Mouse (Mus musculus) hindbrain, embryonic 16.5 days (tissue): ENCODE results near the gene Haao. TPM values are rescaled to one million over a fixed set of nuclear protein-coding genes. Genes with fewer than 3 reads are reported as not detected.

ENCODE experiments used
- ATAC-seq: fragments of 200-750 bp; cut with Nextera tagmentation; 2 replicates; pipeline ENCODE4 v1.8.0; 2017; ENCODE audit warnings: moderate TSS enrichment, moderate library complexity
- H3K27ac ChIP-seq: fragments of 300-500 bp; sonication (generic); 2 replicates; pipeline ENCODE4 v1.5.1; 2014; ENCODE audit warnings: low read depth, mild to moderate bottlenecking, control low read depth, low read length, moderate library complexity
- H3K27me3 ChIP-seq: fragments of 300-500 bp; sonication (generic); replicated peaks from 2 replicates; pipeline ENCODE4 v1.6.1; 2014; ENCODE audit warnings: low read length; ENCODE audit not compliant: control insufficient read depth, insufficient read depth
- H3K36me3 ChIP-seq: fragments of 300-500 bp; sonication (generic); 2 replicates; pipeline ENCODE4 v1.6.1; 2014; ENCODE audit warnings: mild to moderate bottlenecking, low read length, moderate library complexity, mixed read lengths; ENCODE audit not compliant: control insufficient read depth, insufficient read depth
- H3K4me1 ChIP-seq: fragments of 300-500 bp; sonication (generic); 2 replicates; pipeline ENCODE4 v1.6.1; 2014; ENCODE audit warnings: low read depth, low read length; ENCODE audit not compliant: control insufficient read depth, insufficient read depth
- H3K4me2 ChIP-seq: fragments of 300-500 bp; sonication (generic); 2 replicates; pipeline ENCODE4 v1.6.1; 2014; ENCODE audit warnings: mild to moderate bottlenecking, low read length, control low read depth, moderate library complexity
- H3K4me3 ChIP-seq: fragments of 300-500 bp; sonication (generic); 2 replicates; pipeline ENCODE4 v1.5.1; 2014; ENCODE audit warnings: mild to moderate bottlenecking, low read length, control low read depth, moderate library complexity
- H3K9ac ChIP-seq: fragments of 300-500 bp; sonication (generic); 2 replicates; pipeline ENCODE4 v1.6.1; 2014; ENCODE audit warnings: low read depth, mild to moderate bottlenecking, control low read depth, low read length, moderate library complexity
- H3K9me3 ChIP-seq: fragments of 300-500 bp; sonication (generic); 2 replicates; pipeline ENCODE4 v1.6.1; 2014; ENCODE audit warnings: mild to moderate bottlenecking, low read length, moderate library complexity; ENCODE audit not compliant: control insufficient read depth
- WGBS: fragments of 180-500 bp; shearing (Covaris S2); extraction: QIAGEN DNeasy Blood & Tissue Kit; methylation state at CpG from one replicate; pipeline ENCODE4 v1.1.7; 2014; 5-methylcytosine and 5-hydroxymethylcytosine counted together
- polyA plus RNA-seq: library from polyadenylated mRNA; unstranded; fragments of >200 nt; fragmentation: Nextera tagmentation; extraction: Ambion mirVana; gene quantifications from 2 replicates; pipeline ENCODE4 v1.2.1, GENCODE M21; 2015

Gene Haao
- polyA plus RNA-seq, 1 experiment from 2014 or later = 0.51 TPM

GRCm38 (mm10) chr17:83887241-83887640, 39.5 kb upstream of the Haao start:
- Histone ChIP-seq H3K9me3 (no peaks in the 10 kb centered on the region), H3K27me3 (no peaks in the 10 kb centered on the region), H3K27ac (no peak overlapping the region), H3K4me1 (peaks cover 13% of the 10 kb centered on the region), H3K9ac (no peak overlapping the region), H3K36me3 (no peaks in the 10 kb centered on the region), H3K4me3 (no peak overlapping the region), H3K4me2 (no peak overlapping the region)
- ATAC-seq = no peak
- WGBS = 82% methylated on average over 5 of the region's 5 CpGs

- no peaks in the 10 kb centered on the region for H3K27me3 ChIP-seq
- H3K9ac ChIP-seq = no peak overlapping the region
- no peak overlapping the region for H3K4me2 ChIP-seq
- H3K36me3 ChIP-seq = no peaks in the 10 kb centered on the region
- no peaks in the 10 kb centered on the region for H3K9me3 ChIP-seq
- peaks cover 13% of the 10 kb centered on the region for H3K4me1 ChIP-seq
- H3K4me3 ChIP-seq = no peak overlapping the region
- 88% methylated on average over 3 of the region's 3 CpGs for WGBS
- H3K27ac ChIP-seq = no peak overlapping the region
- no peak for ATAC-seq
These were observed 38.6 kb upstream of the Haao start for GRCm38 (mm10) chr17:83886395-83886794.

GRCm38 (mm10) chr17:83885750-83886149, 38.0 kb upstream of the Haao start:
- WGBS = 86% methylated on average over 5 of the region's 5 CpGs
- Histone ChIP-seq H3K9ac (no peak overlapping the region), H3K36me3 (no peaks in the 10 kb centered on the region), H3K27ac (no peak overlapping the region), H3K4me2 (no peak overlapping the region), H3K27me3 (no peaks in the 10 kb centered on the region), H3K4me3 (no peak overlapping the region), H3K4me1 (peaks cover 13% of the 10 kb centered on the region), H3K9me3 (no peaks in the 10 kb centered on the region)
- ATAC-seq = no peak

- Histone ChIP-seq H3K4me3 (no peak overlapping the region), H3K27ac (no peak overlapping the region), H3K4me1 (peaks cover 8% of the 10 kb centered on the region), H3K9ac (no peak overlapping the region), H3K36me3 (no peaks in the 10 kb centered on the region), H3K4me2 (no peak overlapping the region), H3K27me3 (no peaks in the 10 kb centered on the region), H3K9me3 (no peaks in the 10 kb centered on the region)
- 92% methylated on average over 13 of the region's 13 CpGs for WGBS
- ATAC-seq = no peak
These were observed 37.3 kb upstream of the Haao start for GRCm38 (mm10) chr17:83885021-83885582.

- H3K27me3 ChIP-seq = no peaks in the 10 kb centered on the region
- WGBS = 96% methylated on average over 2 of the region's 2 CpGs
- no peak overlapping the region for H3K4me3 ChIP-seq
- H3K9me3 ChIP-seq = no peaks in the 10 kb centered on the region
- no peaks in the 10 kb centered on the region for H3K36me3 ChIP-seq
- H3K9ac ChIP-seq = no peak overlapping the region
- no peaks in the 10 kb centered on the region for H3K4me1 ChIP-seq
- no peak overlapping the region for H3K4me2 ChIP-seq
- ATAC-seq = no peak
- no peak overlapping the region for H3K27ac ChIP-seq
These were observed 35.0 kb upstream of the Haao start for GRCm38 (mm10) chr17:83882788-83883187.

- H3K9me3 ChIP-seq = no peaks in the 10 kb centered on the region
- H3K9ac ChIP-seq = no peak overlapping the region
- no peak overlapping the region for H3K4me2 ChIP-seq
- no peaks in the 10 kb centered on the region for H3K4me1 ChIP-seq
- H3K36me3 ChIP-seq = no peaks in the 10 kb centered on the region
- H3K27ac ChIP-seq = no peak overlapping the region
- H3K4me3 ChIP-seq = no peak overlapping the region
- 81% methylated on average over 3 of the region's 3 CpGs for WGBS
- no peak for ATAC-seq
- H3K27me3 ChIP-seq = no peaks in the 10 kb centered on the region
These were observed 33.3 kb upstream of the Haao start for GRCm38 (mm10) chr17:83881071-83881470.

- Histone ChIP-seq H3K9ac (no peak overlapping the region), H3K4me1 (no peaks in the 10 kb centered on the region), H3K27ac (no peak overlapping the region), H3K4me3 (no peak overlapping the region), H3K9me3 (no peaks in the 10 kb centered on the region), H3K27me3 (no peaks in the 10 kb centered on the region), H3K36me3 (no peaks in the 10 kb centered on the region), H3K4me2 (no peak overlapping the region)
- 87% methylated on average over 9 of the region's 9 CpGs for WGBS
- ATAC-seq = no peak
These were observed 32.5 kb upstream of the Haao start for GRCm38 (mm10) chr17:83880174-83880710.

GRCm38 (mm10) chr17:83879631-83880030, 31.9 kb upstream of the Haao start:
- WGBS = 96% methylated on average over 6 of the region's 6 CpGs
- Histone ChIP-seq H3K4me2 (no peak overlapping the region), H3K4me1 (no peaks in the 10 kb centered on the region), H3K4me3 (no peak overlapping the region), H3K9ac (no peak overlapping the region), H3K9me3 (no peaks in the 10 kb centered on the region), H3K27ac (no peak overlapping the region), H3K36me3 (no peaks in the 10 kb centered on the region), H3K27me3 (no peaks in the 10 kb centered on the region)
- ATAC-seq = no peak

GRCm38 (mm10) chr17:83874610-83875009, 26.8 kb upstream of the Haao start:
- Histone ChIP-seq H3K9me3 (no peaks in the 10 kb centered on the region), H3K4me3 (no peak overlapping the region), H3K4me2 (no peak overlapping the region), H3K4me1 (no peaks in the 10 kb centered on the region), H3K9ac (no peak overlapping the region), H3K27ac (no peak overlapping the region), H3K36me3 (no peaks in the 10 kb centered on the region), H3K27me3 (no peaks in the 10 kb centered on the region)
- ATAC-seq = no peak
- 73% methylated on average over 8 of the region's 8 CpGs for WGBS
